Mouse (Mus musculus) 416B (cell line): ENCODE measurements around the gene Alkbh7.

Experiments
- DNase-seq: peaks from one replicate; pipeline ENCODE4 v3.0.0; 2011; ENCODE audit warnings: low read depth

Gene Alkbh7

GRCm38 (mm10) chr17:56988441-56988840, 8.7 kb upstream of the Alkbh7 start:
- peak; percentile 17 for DNase-seq

- peak; percentile 31 for DNase-seq
Measured at GRCm38 (mm10) chr17:56988921-56989430, 8.2 kb upstream of the Alkbh7 start.

- DNase-seq: peak; percentile 94
Measured at GRCm38 (mm10) chr17:56989467-56990114, 7.5 kb upstream of the Alkbh7 start.

- peak; percentile 98 for DNase-seq
Measured at GRCm38 (mm10) chr17:56990115-56990746, 6.9 kb upstream of the Alkbh7 start, which contains the start of gene Clpp. Gene Clpp, plus strand, starts transcription at chr17:56990305.

GRCm38 (mm10) chr17:56990966-56991365, 6.2 kb upstream of the Alkbh7 start:
- DNase-seq: peak; percentile 8

- DNase-seq: no peak
Measured at GRCm38 (mm10) chr17:56995046-56995445, 2.1 kb upstream of the Alkbh7 start.

GRCm38 (mm10) chr17:56996506-56996905, 633 bp upstream of the Alkbh7 start:
- DNase-seq: no peak

GRCm38 (mm10) chr17:56999414-56999813, 2.3 kb downstream of the Alkbh7 start:
- DNase-seq: no peak

- DNase-seq: no peak
Measured at GRCm38 (mm10) chr17:56999968-57000609, 3.0 kb downstream of the Alkbh7 start, which contains the start of gene Pspn. Gene Pspn, minus strand, starts transcription at chr17:57000018.

- DNase-seq: no peak
Measured at GRCm38 (mm10) chr17:57001228-57001627, 4.1 kb downstream of the Alkbh7 start.

GRCm38 (mm10) chr17:57003994-57004393, 6.9 kb downstream of the Alkbh7 start:
- no peak for DNase-seq

- peak; percentile 30 for DNase-seq
Measured at GRCm38 (mm10) chr17:57007137-57007905, 10.2 kb downstream of the Alkbh7 start.

- no peak for DNase-seq
Measured at GRCm38 (mm10) chr17:57010911-57011235, 13.7 kb downstream of the Alkbh7 start.

- DNase-seq: peak; percentile 99
Measured at GRCm38 (mm10) chr17:57011236-57012141, 14.3 kb downstream of the Alkbh7 start, which contains the start of the genes Gtf2f1 and Gm17949. Gene Gtf2f1, minus strand, starts transcription at chr17:57011288. Gene Gm17949, plus strand, starts transcription at chr17:57011469.

- no peak for DNase-seq
Measured at GRCm38 (mm10) chr17:57012245-57012795, 15.2 kb downstream of the Alkbh7 start.

- no peak for DNase-seq
Measured at GRCm38 (mm10) chr17:57019693-57020092, 22.6 kb downstream of the Alkbh7 start.

- DNase-seq: no peak
Measured at GRCm38 (mm10) chr17:57020960-57021359, 23.8 kb downstream of the Alkbh7 start.

GRCm38 (mm10) chr17:57027471-57027870, 30.3 kb downstream of the Alkbh7 start:
- no peak for DNase-seq

- peak; percentile 61 for DNase-seq
Measured at GRCm38 (mm10) chr17:57029691-57030090, 32.6 kb downstream of the Alkbh7 start.

- no peak for DNase-seq
Measured at GRCm38 (mm10) chr17:57030931-57031660, 34.0 kb downstream of the Alkbh7 start, which contains the start of gene Khsrp. Gene Khsrp, minus strand, starts transcription at chr17:57031522.
